Mouse (Mus musculus) kidney, adult 18-20 months (tissue): ENCODE data around the gene Fam126b.
"Not testable (repeated sequence)": the region's sequence is repeated elsewhere in the genome, so short reads cannot be mapped to it uniquely, and the experiment has no call there.

ENCODE experiments used
- DNase-seq: peaks from one replicate; pipeline ENCODE4 v3.0.0; 2021

Fam126b gene

DNA sequence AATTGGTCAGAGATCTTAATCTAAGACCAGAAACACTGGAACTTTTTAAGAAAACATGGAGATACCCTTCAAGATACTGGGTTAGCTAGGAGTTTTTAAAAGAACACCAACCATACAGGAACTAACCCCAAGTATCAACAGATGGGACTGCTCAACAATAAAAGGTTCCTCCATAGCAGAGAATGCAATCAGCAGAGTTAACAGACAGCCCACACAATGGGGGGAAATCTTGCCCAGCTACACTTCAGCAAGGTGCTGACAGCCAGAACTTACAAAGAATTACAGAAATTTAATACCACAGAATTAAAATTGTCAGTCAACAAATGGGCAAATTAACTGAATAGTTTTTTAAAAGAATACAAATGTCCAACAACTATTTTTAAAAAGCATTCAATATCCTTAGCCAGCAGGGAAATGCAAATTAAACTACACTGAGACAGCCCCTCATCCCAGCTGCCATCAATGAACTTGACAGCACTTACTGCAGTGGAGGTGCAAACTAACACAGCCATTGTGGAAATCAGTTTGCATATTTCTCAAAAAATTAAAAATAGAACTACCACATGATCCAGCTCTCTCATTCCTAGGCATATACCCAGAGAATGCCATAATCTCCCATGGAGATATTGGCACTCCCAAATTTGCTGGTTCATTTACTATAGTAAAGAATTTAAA lies 17.5 kb downstream of the Fam126b start:
- DNase-seq, result no peak

DNA sequence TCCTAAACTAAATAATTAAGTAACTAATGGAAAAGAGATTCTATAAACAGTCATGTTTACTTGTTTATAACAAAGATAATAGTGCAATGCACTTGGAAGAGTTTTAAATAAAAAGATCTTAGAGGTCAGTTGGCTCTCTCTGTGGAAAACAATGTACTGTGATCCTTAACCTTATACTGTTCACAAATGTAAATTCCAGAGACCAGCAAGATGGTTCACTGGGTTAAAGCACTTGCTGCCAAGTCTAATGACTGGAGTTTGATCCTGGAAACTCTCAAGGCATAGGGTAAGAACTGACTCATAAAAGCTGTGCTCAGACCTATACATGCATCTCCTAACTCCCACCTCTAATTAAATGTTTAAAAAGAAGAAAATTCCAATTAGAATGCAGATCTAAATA lies 19.5 kb downstream of the Fam126b start:
- DNase-seq, result no peak

DNA sequence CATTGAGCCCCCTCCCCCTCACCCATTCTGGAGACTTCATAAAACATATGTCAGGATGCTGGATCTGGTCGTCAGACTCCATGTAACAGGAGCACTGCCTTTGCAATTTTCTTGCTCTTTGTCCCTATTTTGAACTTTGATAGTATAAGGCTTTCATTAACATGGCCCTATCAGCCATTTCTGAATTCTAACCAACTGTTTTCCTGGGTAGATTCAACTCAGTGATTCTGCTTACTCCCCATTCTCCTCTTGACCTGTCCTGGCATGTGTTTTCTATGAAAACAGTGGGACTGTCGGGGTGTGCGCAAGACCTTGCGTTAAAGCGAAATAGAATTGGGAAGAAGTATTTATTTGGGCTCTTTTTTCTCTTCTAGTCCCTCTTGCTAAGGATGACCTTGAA lies 21.1 kb downstream of the Fam126b start:
- no peak for DNase-seq

DNA sequence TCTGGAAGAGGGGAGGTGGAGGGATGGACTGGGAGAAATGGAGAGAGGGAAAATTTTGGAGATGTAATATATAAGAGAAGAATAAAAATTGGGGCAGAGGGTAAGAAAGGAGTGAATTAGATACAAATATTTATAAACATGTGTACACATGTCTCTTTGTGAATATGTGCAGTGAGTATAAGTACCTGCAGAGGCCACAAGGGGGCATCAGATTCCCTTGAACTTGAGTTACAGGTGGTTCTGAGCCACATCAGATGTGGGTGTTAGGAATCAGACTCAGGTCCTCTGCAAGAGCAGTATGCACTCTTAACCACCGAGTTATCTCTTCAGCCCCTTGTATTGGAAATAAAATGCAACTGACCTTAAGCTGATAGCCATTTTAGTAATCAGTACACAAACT lies 23.7 kb downstream of the Fam126b start:
- peak; percentile 58 for DNase-seq

DNA sequence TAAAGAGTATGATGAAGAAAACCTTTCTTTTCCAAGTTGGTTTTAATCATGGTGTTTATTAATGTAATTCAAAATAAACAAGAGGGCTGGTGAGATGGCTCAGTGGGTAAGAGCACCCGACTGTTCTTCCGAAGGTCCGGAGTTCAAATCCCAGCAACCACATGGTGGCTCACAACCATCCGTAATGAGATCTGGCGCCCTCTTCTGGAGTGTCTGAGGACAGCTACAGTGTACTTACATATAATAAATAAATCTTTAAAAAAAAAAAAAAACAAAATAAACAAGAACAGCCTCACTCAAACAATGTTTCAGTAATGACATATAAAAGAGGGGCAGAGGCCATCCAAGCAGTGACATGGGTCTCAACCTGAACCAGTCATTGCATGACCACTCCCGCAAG lies 25.8 kb downstream of the Fam126b start:
- not testable (repeated sequence) for DNase-seq

DNA sequence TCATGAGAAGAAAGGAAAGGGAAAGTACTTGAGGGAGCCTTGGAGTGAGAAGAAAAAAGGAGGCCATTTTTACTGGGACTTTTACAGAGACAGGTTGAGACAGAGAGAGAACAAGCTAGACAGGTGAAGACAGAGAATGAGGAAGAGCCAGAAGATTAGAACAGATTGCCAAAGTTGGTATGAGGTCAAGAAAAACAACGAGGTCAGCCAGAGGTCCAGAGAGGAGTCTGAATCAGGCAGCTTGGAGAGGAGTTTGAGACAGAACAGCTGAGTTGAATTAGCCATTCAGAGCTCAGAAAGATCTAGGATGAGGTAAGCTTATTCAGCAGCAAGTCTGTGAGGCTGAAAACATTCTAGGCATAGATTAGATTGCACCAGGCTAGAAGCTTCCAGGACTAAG lies 44.7 kb downstream of the Fam126b start:
- no peak for DNase-seq

DNA sequence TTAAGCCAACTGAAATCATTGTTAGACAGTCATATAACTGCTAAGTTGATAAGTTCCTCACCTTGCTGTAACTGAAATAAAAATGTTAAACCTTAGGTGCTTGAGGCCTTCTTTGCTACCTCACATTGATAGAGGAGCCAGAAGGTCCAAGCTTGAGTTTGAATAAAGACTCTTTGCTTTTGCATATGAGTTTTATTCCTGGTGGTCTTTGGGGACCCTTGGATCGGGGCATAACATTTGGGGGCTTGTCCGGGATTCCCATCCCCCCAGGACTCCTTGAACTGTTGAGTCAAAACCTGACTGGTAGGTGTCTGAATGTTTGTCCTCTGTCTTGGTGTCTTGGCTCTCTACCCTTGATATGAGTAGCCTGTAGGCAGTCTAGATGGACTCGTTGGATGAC lies 78.9 kb downstream of the Fam126b start:
- no peak for DNase-seq

DNA sequence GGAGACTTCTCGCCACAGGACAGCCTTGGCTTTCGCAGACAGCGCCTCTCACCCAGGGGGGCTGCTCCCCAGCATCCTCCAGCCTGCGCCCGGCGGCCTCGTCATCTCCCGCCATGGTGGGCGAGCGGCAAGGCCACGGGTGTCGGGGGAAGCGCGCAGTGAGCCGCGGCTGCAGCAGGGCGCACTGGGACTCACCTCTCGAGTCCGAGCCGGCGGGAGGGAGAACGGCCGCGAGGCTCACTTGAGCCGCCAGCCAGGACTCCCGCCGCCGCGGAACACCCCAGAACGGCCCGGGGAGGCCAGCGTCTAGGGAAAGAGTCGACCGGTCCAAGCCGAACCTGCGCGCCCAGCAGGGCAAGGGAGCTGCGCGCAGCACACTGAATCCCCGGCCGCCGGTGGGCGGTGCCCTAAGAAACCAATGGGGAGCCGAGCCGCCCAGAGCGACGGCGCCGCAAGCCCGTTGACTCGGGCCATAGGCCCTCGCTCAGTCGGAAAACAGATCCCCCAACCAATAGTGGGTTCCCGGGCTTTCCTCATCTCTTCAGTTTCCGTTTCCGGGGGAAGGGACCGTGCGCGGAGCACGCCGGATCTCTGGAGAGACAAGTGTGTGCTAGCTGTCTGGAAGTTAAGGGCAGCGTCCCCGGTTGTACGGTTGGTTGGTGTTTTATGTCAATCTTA lies 81.4 kb downstream of the Fam126b start, which contains the start of gene Orc2:
TSS of gene Orc2 (minus strand) at position 533 of the 678 bp plus-strand sequence.
- DNase-seq, result peak; percentile 89

DNA sequence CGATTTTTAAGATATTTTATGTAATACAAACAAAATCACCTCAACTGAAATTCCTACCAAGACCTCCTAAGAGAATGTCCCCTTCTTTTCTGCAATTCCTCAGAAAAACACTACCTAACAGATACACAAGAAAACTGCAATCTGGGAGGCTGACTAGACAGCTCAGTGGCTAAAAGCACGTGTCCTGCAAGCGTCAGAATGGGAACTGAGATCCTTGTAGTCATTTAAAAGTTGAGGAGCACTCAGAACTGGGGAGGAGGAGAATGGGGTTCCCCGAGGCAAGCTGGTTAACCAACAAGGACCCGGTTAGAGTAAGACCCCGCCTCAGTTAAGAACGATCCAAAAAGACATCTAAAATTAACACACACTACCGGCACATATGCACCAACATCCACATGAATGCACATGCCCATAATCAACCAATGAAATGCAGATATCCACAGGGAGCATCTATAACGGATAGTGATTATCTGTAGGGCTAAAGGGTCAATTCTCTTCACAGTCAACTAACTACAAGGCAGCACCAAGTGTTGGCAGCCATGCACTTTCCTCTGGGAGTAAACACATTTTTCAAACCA lies 82.2 kb downstream of the Fam126b start:
- no peak for DNase-seq

DNA sequence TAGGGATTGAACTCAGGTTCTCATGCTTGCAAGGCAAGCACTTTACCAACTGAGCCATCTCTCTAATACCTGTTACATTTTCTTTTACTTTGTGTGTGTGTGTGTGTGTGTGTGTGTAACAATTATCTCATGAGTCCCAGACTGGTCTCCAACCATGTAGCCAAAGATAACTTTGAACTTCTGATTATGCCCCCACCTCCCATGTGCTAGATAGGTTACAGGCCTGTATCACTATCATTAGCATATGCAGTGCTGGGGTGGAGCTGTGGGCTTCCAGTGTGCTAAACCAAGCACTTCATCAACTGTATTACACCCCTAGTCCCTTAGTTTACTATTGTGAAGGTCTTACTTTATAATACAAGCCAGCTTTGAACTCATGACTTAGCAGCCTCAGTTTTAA lies 83.0 kb downstream of the Fam126b start:
- DNase-seq, result no peak

DNA sequence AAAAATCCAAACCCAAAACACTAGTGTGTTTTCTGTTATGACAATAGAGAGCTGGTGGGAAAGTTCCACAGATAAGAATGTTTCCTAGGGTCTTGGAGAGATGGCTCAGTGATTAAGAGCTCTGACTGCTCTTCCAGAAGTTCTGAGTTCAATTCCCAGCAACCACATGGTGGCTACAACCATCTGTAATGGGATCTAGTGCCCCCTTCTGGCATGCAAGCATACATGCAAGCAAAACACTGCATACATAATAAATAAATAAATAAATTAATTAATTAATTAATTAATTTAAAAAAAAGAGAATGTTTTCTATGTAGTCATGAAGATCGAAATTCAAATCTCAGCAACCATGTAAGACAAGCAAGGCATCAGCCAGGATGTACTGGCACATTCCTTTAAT lies 87.4 kb downstream of the Fam126b start:
- DNase-seq, result no peak

DNA sequence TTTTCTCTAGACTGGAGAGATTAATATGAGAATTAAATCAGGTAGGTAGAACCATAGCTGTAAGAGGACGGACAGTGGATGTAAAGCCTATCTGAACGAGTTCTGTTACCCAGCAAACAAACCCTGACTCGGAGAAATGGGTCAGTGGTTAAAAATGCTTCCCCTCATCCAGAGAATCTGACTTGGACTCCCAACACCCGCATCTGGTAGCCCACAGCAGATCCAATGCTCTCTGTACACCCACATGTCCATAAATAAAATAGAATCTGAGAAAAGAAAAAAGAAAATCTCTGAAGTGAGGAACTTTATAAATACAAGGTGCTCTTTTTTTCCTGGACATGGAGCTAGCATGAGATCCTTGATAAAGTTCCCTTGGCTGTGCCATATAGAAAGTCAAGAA lies 88.4 kb downstream of the Fam126b start:
- DNase-seq, result no peak

DNA sequence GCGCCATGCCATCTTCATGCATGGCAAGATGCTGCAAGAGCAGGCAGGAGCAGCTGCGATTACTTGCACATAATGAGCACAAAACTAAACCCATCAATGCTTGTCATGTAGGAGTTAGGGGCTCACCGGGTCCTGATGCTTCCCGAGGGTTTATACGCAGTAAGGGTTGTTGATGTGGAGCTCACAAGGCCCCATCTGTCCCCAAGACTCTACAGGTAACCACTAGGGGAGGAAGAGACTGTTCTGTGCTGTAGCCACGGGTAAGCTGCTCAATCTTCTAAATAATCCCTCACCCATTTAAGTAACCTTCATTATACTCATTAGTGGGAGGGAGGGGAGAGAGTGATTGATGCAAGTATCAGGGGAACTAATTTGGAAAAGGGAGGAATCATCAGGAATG lies 90.5 kb downstream of the Fam126b start:
- no peak for DNase-seq

DNA sequence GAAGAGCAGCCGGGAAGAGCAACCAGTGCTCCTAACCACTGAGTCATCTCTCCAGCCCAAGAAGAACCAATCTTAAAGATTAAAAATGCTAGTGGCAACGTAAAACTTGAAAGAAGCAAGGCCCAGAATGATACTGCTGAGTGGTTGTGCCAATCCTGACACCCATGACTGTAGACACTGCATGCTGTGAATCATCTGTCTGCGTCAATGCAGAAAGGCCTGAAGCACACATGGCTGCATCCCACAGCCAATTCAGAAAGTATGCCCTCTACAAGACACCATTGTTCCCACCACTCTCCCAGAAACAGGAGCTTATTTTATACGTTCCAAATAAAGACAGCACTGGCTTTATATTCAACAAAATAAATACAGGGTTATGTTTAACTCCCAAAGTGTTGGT lies 103.5 kb downstream of the Fam126b start:
- no peak for DNase-seq

DNA sequence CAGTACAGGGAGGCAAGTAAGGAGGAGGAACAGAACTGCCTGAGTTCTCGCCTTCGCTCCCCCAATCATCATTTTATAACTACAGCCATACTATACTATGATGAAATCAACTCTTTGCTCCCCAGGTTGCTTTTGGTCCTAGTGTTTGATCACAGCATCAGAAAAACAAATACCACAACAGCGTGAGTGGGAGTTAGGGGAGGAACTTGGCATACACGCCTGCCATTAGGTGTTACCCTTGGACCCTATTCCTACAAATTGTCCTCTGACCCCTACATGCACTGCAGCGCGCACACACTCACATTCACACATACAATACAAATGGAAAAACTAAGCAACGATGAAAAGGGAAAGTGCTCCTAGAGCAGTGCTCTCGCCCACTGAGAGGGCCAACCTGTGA lies 110.5 kb downstream of the Fam126b start:
- DNase-seq, result no peak
